Mouse (Mus musculus) ES-E14 (cell line): ENCODE measurements around the gene Bnc2.

Experiments
- CHD2 ChIP-seq: IDR thresholded peaks from 2 replicates; pipeline ENCODE4 v1.6.1; 2014; ENCODE audit warnings: mild to moderate bottlenecking, low read depth, low read length, inconsistent platforms
- HCFC1 ChIP-seq: IDR thresholded peaks from 2 replicates; pipeline ENCODE4 v1.6.1; 2012; ENCODE audit warnings: low read length, inconsistent platforms, borderline replicate concordance; ENCODE audit not compliant: insufficient read depth
- MAFK ChIP-seq: IDR thresholded peaks from 2 replicates; pipeline ENCODE4 v1.6.1; 2014; ENCODE audit warnings: mild to moderate bottlenecking, low read depth, low read length, inconsistent platforms; ENCODE audit not compliant: insufficient read depth
- ZC3H11A ChIP-seq: IDR thresholded peaks from 2 replicates; pipeline ENCODE4 v1.6.1; 2012; ENCODE audit warnings: low read depth, mild to moderate bottlenecking, inconsistent platforms, low read length, borderline replicate concordance
- ZNF384 ChIP-seq: IDR thresholded peaks from 2 replicates; pipeline ENCODE4 v1.6.1; 2012; ENCODE audit warnings: low read depth, low read length, inconsistent platforms

DNA sequence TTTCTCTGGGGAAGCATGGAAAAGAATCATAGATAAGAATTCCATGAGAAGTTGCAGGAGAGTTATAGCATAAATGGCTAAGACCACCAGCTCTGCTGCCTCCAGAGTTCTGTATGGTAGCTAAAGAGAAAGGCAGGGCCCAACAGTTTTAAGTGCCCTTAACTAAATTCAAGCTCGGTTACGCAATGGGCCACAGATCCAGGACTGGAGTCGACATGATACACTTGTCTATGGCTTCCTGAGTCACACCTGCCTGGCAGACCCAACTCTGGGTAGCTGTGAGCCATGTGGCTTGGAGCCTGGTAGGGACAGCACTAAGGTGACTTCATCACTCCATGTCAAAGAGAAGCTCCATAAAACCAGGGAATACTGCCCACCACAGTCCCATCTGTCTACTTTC, 53.3 kb downstream of the Bnc2 start:
- TF ChIP-seq ZNF384 (no peak), MAFK (no peak), CHD2 (no peak), HCFC1 (no peak), ZC3H11A (no peak)
